Mouse (Mus musculus) NIH3T3 (cell line): ENCODE measurements at regions not wholly inside any gene's neighbourhood (a gene's known extent, or its start where the extent isn't known, plus 50 kb on each side); places are given as distances from the start of the nearest gene placed in this dataset.

Experiments
- DNase-seq: peaks from one replicate; pipeline ENCODE4 v3.0.0-alpha.2; 2012; ENCODE audit warnings: low read depth

- DNase-seq = no peak
These were observed 188.1 kb downstream of the Emx2 start for GRCm38 (mm10) chr19:59646231-59646630.

GRCm38 (mm10) chr19:59646656-59647055 lies 188.5 kb downstream of the Emx2 start:
- no peak for DNase-seq

- DNase-seq = no peak
These were observed 191.2 kb downstream of the Emx2 start for GRCm38 (mm10) chr19:59649421-59649820.

GRCm38 (mm10) chr19:59650611-59651329 lies 192.6 kb downstream of the Emx2 start:
- DNase-seq = no peak

- DNase-seq = no peak
These were observed 195.6 kb downstream of the Emx2 start for GRCm38 (mm10) chr19:59653631-59654367.

GRCm38 (mm10) chr19:59655321-59655720 lies 197.1 kb downstream of the Emx2 start:
- DNase-seq = no peak

- no peak for DNase-seq
These were observed 211.6 kb downstream of the Emx2 start for GRCm38 (mm10) chr19:59669793-59670192.

- DNase-seq = no peak
These were observed 215.4 kb downstream of the Emx2 start for GRCm38 (mm10) chr19:59673537-59673936.

GRCm38 (mm10) chr19:59679191-59679590 lies 221.0 kb downstream of the Emx2 start:
- DNase-seq = no peak

GRCm38 (mm10) chr19:59680356-59680755 lies 222.2 kb downstream of the Emx2 start:
- no peak for DNase-seq

GRCm38 (mm10) chr19:59684292-59684691 lies 226.1 kb downstream of the Emx2 start:
- DNase-seq = no peak

- no peak for DNase-seq
These were observed 227.9 kb downstream of the Emx2 start for GRCm38 (mm10) chr19:59685826-59686717.

GRCm38 (mm10) chr19:59687206-59687605 lies 229.0 kb downstream of the Emx2 start:
- no peak for DNase-seq

- DNase-seq = no peak
These were observed 229.5 kb downstream of the Emx2 start for GRCm38 (mm10) chr19:59687681-59688080.

GRCm38 (mm10) chr19:59691541-59692096 lies 233.4 kb downstream of the Emx2 start:
- DNase-seq = no peak

- DNase-seq = no peak
These were observed 239.5 kb downstream of the Emx2 start for GRCm38 (mm10) chr19:59697628-59698027.

- no peak for DNase-seq
These were observed 242.0 kb downstream of the Emx2 start for GRCm38 (mm10) chr19:59700187-59700586.

GRCm38 (mm10) chr19:59707106-59707505 lies 236.3 kb downstream of the Rab11fip2 start:
- DNase-seq = no peak

- no peak for DNase-seq
These were observed 234.3 kb downstream of the Rab11fip2 start for GRCm38 (mm10) chr19:59709180-59709579.

- DNase-seq = no peak
These were observed 228.4 kb downstream of the Rab11fip2 start for GRCm38 (mm10) chr19:59715086-59715485.

- no peak for DNase-seq
These were observed 225.5 kb downstream of the Rab11fip2 start for GRCm38 (mm10) chr19:59717813-59718483.

- DNase-seq = peak; percentile 9
These were observed 204.9 kb downstream of the Rab11fip2 start for GRCm38 (mm10) chr19:59738541-59738940.
